Mouse (Mus musculus) liver, embryonic 12.5 days (tissue): ENCODE results near the gene Sox12. TPM values are rescaled to one million over a fixed set of nuclear protein-coding genes. Genes with fewer than 3 reads are reported as not detected.
A peak's percentile ranks its signal among the peaks of the same experiment; 100 is the strongest.
"Not testable (repeated sequence)": the region's sequence is repeated elsewhere in the genome, so short reads cannot be mapped to it uniquely, and the experiment has no call there.

ENCODE experiments used
- ATAC-seq: fragments of 200-750 bp; cut with Nextera tagmentation; 2 replicates; pipeline ENCODE4 v1.8.0; 2017; ENCODE audit warnings: moderate number of reproducible peaks, mild to moderate bottlenecking, moderate library complexity
- H3K27ac ChIP-seq: fragments of 300-500 bp; sonication (generic); 2 replicates; pipeline ENCODE4 v1.5.1; 2016; ENCODE audit warnings: mild to moderate bottlenecking
- H3K27me3 ChIP-seq: fragments of 300-500 bp; sonication (generic); replicated peaks from 2 replicates; pipeline ENCODE4 v1.6.1; 2016; ENCODE audit warnings: mild to moderate bottlenecking, moderate library complexity
- H3K36me3 ChIP-seq: fragments of 300-500 bp; sonication (generic); 2 replicates; pipeline ENCODE4 v1.6.1; 2016; ENCODE audit warnings: mild to moderate bottlenecking, moderate library complexity
- H3K4me1 ChIP-seq: fragments of 300-500 bp; sonication (generic); 2 replicates; pipeline ENCODE4 v1.6.1; 2016
- H3K4me2 ChIP-seq: fragments of 300-500 bp; sonication (generic); 2 replicates; pipeline ENCODE4 v1.6.1; 2016; ENCODE audit warnings: mild to moderate bottlenecking, moderate library complexity
- H3K4me3 ChIP-seq: fragments of 300-500 bp; sonication (generic); 2 replicates; pipeline ENCODE4 v1.5.1; 2016; ENCODE audit warnings: mild to moderate bottlenecking, moderate library complexity
- H3K9ac ChIP-seq: fragments of 300-500 bp; sonication (generic); 2 replicates; pipeline ENCODE4 v1.6.1; 2016; ENCODE audit warnings: mild to moderate bottlenecking, moderate library complexity
- H3K9me3 ChIP-seq: fragments of 300-500 bp; sonication (generic); replicated peaks from 2 replicates; pipeline ENCODE4 v1.6.1; 2016; ENCODE audit warnings: mild to moderate bottlenecking, moderate library complexity
- WGBS: fragments of 180-500 bp; shearing (Covaris S2); methylation state at CpG from one replicate; pipeline ENCODE4 v1.1.7; 2016; ENCODE audit not compliant: insufficient replicate concordance; 5-methylcytosine and 5-hydroxymethylcytosine counted together
- polyA plus RNA-seq: library from polyadenylated mRNA; unstranded; fragments of >200 nt; fragmentation: Nextera tagmentation; extraction: Ambion mirVana; gene quantifications from 2 replicates; pipeline ENCODE4 v1.2.1, GENCODE M21; 2016

Gene Sox12
- 3.5 and 3.7 TPM in 2 replicates for polyA plus RNA-seq

- Histone ChIP-seq H3K4me1 (peaks cover 59% of the 10 kb centered on the region), H3K27me3 (no peaks in the 10 kb centered on the region), H3K4me3 (peak within 1 kb of the TSS; percentile 79), H3K27ac (peak within 1 kb of the TSS; percentile 96), H3K36me3 (no peaks in the 10 kb centered on the region), H3K9ac (peak within 1 kb of the TSS; percentile 89), H3K4me2 (peak within 1 kb of the TSS; percentile 98), H3K9me3 (no peaks in the 10 kb centered on the region)
- peak; percentile 58 for ATAC-seq
- WGBS = under 1% methylated on average over 80 of the region's 104 CpGs
Observed at GRCm38 (mm10) chr2:152397680-152398435, at the start of gene Sox12. Gene Sox12 (minus strand): TSS chr2:152398063.

- Histone ChIP-seq H3K4me3 (no peak overlapping the region), H3K4me1 (peaks cover 13% of the 10 kb centered on the region), H3K27ac (no peak overlapping the region), H3K36me3 (no peaks in the 10 kb centered on the region), H3K27me3 (0 out of 2 replicates have a peak, but pooled peaks cover 9% of the 10 kb centered on the region), H3K4me2 (no peak overlapping the region), H3K9me3 (no peaks in the 10 kb centered on the region), H3K9ac (no peak overlapping the region)
- WGBS = 50% methylated on average over 5 of the region's 5 CpGs
- ATAC-seq = no peak
Observed at GRCm38 (mm10) chr2:152447461-152447860, 49.6 kb upstream of the Sox12 start.

GRCm38 (mm10) chr2:152446642-152447041, 48.8 kb upstream of the Sox12 start:
- Histone ChIP-seq H3K27ac (no peak overlapping the region), H3K4me1 (peaks cover 13% of the 10 kb centered on the region), H3K4me3 (no peak overlapping the region), H3K4me2 (no peak overlapping the region), H3K9ac (no peak overlapping the region), H3K27me3 (0 out of 2 replicates have a peak, but pooled peaks cover 9% of the 10 kb centered on the region), H3K36me3 (no peaks in the 10 kb centered on the region), H3K9me3 (no peaks in the 10 kb centered on the region)
- ATAC-seq = no peak
- 9% methylated on average over 2 of the region's 2 CpGs for WGBS

GRCm38 (mm10) chr2:152443281-152443680, 45.4 kb upstream of the Sox12 start:
- Histone ChIP-seq H3K36me3 (no peaks in the 10 kb centered on the region), H3K4me3 (no peak overlapping the region), H3K4me1 (peaks cover 13% of the 10 kb centered on the region), H3K9me3 (no peaks in the 10 kb centered on the region), H3K4me2 (no peak overlapping the region), H3K27ac (no peak overlapping the region), H3K9ac (no peak overlapping the region), H3K27me3 (0 out of 2 replicates have a peak, but pooled peaks cover 4% of the 10 kb centered on the region)
- ATAC-seq = no peak
- 78% methylated on average over 8 of the region's 8 CpGs for WGBS

- Histone ChIP-seq H3K27ac (no peak overlapping the region), H3K27me3 (0 out of 2 replicates have a peak, but pooled peaks cover 4% of the 10 kb centered on the region), H3K9me3 (no peaks in the 10 kb centered on the region), H3K36me3 (no peaks in the 10 kb centered on the region), H3K9ac (no peak overlapping the region), H3K4me1 (peaks cover 16% of the 10 kb centered on the region), H3K4me2 (no peak overlapping the region), H3K4me3 (no peak overlapping the region)
- 56% methylated on average over 4 of the region's 4 CpGs for WGBS
- no peak for ATAC-seq
Observed at GRCm38 (mm10) chr2:152442322-152442721, 44.5 kb upstream of the Sox12 start.

GRCm38 (mm10) chr2:152439833-152440232, 42.0 kb upstream of the Sox12 start:
- no peak for ATAC-seq
- Histone ChIP-seq H3K4me1 (peaks cover 16% of the 10 kb centered on the region), H3K27ac (no peak overlapping the region), H3K36me3 (no peaks in the 10 kb centered on the region), H3K27me3 (0 out of 2 replicates have a peak, but pooled peaks cover 5% of the 10 kb centered on the region), H3K4me3 (no peak overlapping the region), H3K4me2 (no peak overlapping the region), H3K9me3 (no peaks in the 10 kb centered on the region), H3K9ac (no peak overlapping the region)
- WGBS = 67% methylated on average over 2 of the region's 2 CpGs

GRCm38 (mm10) chr2:152438963-152439362, 41.1 kb upstream of the Sox12 start:
- 0 out of 2 replicates have a peak, but pooled peaks cover 4% of the 10 kb centered on the region for H3K27me3 ChIP-seq
- no peak overlapping the region for H3K4me3 ChIP-seq
- 77% methylated on average over 1 of the region's 1 CpGs for WGBS
- ATAC-seq = no peak
- H3K27ac ChIP-seq = no peak overlapping the region
- H3K4me2 ChIP-seq = no peak overlapping the region
- peaks cover 16% of the 10 kb centered on the region for H3K4me1 ChIP-seq
- H3K9me3 ChIP-seq = no peaks in the 10 kb centered on the region
- no peaks in the 10 kb centered on the region for H3K36me3 ChIP-seq
- H3K9ac ChIP-seq = no peak overlapping the region

GRCm38 (mm10) chr2:152436983-152437860, 39.4 kb upstream of the Sox12 start:
- Histone ChIP-seq H3K4me3 (peak overlapping the region; percentile 41), H3K4me2 (peak overlapping the region; percentile 68), H3K9me3 (no peaks in the 10 kb centered on the region), H3K9ac (no peak overlapping the region; the same call in 1 of the 2 replicates), H3K27ac (no peak overlapping the region), H3K27me3 (0 out of 2 replicates have a peak, but pooled peaks cover 4% of the 10 kb centered on the region), H3K4me1 (peaks cover 16% of the 10 kb centered on the region), H3K36me3 (no peaks in the 10 kb centered on the region)
- 3% methylated on average over 23 of the region's 23 CpGs for WGBS
- ATAC-seq = peak; percentile 66

GRCm38 (mm10) chr2:152436405-152436901, 38.6 kb upstream of the Sox12 start:
- Histone ChIP-seq H3K9ac (no peak overlapping the region), H3K4me3 (no peak overlapping the region), H3K4me1 (peaks cover 16% of the 10 kb centered on the region), H3K9me3 (no peaks in the 10 kb centered on the region), H3K27ac (no peak overlapping the region), H3K4me2 (no peak overlapping the region), H3K27me3 (0 out of 2 replicates have a peak, but pooled peaks cover 4% of the 10 kb centered on the region), H3K36me3 (no peaks in the 10 kb centered on the region)
- 62% methylated on average over 7 of the region's 7 CpGs for WGBS
- no peak for ATAC-seq

- WGBS = 65% methylated on average over 2 of the region's 2 CpGs
- not testable (repeated sequence) for H3K27ac ChIP-seq, H3K4me3 ChIP-seq, H3K36me3 ChIP-seq, H3K4me1 ChIP-seq, H3K27me3 ChIP-seq, H3K4me2 ChIP-seq, H3K9me3 ChIP-seq, ATAC-seq, H3K9ac ChIP-seq
Observed at GRCm38 (mm10) chr2:152428481-152428880, 30.6 kb upstream of the Sox12 start.

- 39% methylated on average over 12 of the region's 12 CpGs for WGBS
- H3K27me3 ChIP-seq = 0 out of 2 replicates have a peak, but pooled peaks cover 6% of the 10 kb centered on the region
- H3K4me3 ChIP-seq = no peak overlapping the region
- no peaks in the 10 kb centered on the region for H3K36me3 ChIP-seq
- ATAC-seq = no peak
- H3K4me1 ChIP-seq = no peaks in the 10 kb centered on the region
- no peak overlapping the region for H3K27ac ChIP-seq
- no peak overlapping the region for H3K9ac ChIP-seq
- H3K9me3 ChIP-seq = peaks cover 5% of the 10 kb centered on the region; the same call in 1 of the 2 replicates
- H3K4me2 ChIP-seq = no peak overlapping the region
Observed at GRCm38 (mm10) chr2:152427493-152427892, 29.6 kb upstream of the Sox12 start.
